Mouse (Mus musculus): Measurements from ENCODE around the gene Igf1. TPM values are rescaled to one million over a fixed set of nuclear protein-coding genes. Genes with fewer than 3 reads are reported as not detected.

The Igf1 gene
- polyA plus RNA-seq, 1 experiment: 7.9 TPM

DNA sequence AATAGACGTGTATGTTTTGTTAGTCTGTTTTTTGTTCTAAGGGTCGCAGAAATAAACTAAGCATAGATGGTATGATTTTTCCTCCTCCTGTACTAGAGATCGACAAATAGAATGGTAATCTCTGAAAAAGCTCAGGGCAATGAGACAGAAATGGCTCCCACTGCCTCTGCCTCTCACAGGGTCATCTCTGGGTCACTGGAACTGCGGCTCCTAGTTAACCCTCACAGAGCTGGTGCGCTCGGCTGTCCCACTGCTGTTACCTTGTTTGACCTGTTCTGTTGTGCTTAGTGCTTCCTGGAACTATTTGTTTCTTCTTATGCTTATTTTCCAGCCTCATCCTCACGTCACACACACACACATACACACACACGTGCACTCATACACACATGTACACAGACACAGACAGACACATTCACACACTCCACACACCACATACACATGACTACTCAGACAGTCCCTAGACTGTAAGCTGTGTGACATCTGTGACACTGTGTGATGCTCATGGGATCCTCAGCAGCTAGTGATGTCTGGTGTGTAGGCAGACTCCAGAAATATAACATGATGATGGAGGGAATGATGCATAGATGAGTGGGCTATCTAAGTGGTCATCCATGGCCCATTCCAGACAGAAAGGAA lies 13.0 kb upstream of the Igf1 start:
- TF ChIP-seq POLR2A (IDR thresholded peaks at IDR 0.05; ENCODE audit: borderline replicate concordance, extremely low read depth, insufficient read depth, insufficient read length, poor library complexity, severe bottlenecking): no peak
- no peak for TF ChIP-seq CTCF (IDR thresholded peaks at IDR 0.05; ENCODE audit: borderline replicate concordance, extremely low read depth, insufficient read depth, insufficient read length)
- DNase-seq (ENCODE audit: low read depth): no peak

DNA sequence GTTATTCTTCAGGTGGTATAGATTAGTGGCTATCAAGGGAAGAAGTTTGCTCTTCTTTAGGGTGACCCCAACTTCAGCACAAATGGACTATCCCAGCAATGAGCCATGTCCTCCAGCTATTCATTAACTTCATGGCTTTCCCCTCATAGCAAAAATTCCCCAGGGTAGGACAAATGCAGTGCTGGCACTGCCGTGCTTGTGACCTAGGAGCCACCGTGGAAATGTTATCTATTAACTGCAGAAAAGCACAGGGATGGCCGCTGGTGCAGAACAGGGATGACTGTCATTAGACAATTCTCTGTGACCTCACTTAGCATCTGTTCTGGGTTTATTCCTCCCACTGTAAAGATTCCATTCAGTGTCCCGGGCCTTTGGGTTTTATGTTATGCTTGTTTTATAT lies 10.2 kb upstream of the Igf1 start:
- DNase-seq (ENCODE audit: low read depth): no peak
- TF ChIP-seq CTCF (IDR thresholded peaks at IDR 0.05; ENCODE audit: borderline replicate concordance, extremely low read depth, insufficient read depth, insufficient read length): no peak
- no peak for TF ChIP-seq POLR2A (IDR thresholded peaks at IDR 0.05; ENCODE audit: borderline replicate concordance, extremely low read depth, insufficient read depth, insufficient read length, poor library complexity, severe bottlenecking)

DNA sequence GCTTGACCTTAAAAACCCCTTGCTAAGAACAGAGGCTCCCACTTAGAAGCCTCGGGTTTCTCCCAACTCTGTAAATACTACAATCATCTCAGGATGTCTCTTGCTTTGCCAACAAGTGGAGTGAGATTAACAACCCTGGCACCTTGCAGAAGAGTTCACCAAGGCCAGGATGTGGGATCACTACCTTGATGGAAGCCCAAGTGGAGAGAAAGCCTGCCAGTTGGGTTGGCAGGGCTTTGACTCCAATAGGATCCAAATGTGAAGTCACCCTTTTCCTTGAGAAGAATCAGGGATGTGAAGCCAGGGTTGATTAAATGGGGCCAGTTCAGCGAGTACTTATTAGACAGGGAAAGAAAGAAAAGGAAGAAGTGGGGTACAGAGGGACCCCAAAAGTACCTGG lies 9.6 kb upstream of the Igf1 start:
- DNase-seq (ENCODE audit: low read depth): no peak
- no peak for TF ChIP-seq CTCF (IDR thresholded peaks at IDR 0.05; ENCODE audit: borderline replicate concordance, extremely low read depth, insufficient read depth, insufficient read length)

- TF ChIP-seq POLR2A (IDR thresholded peaks at IDR 0.05; ENCODE audit: borderline replicate concordance, extremely low read depth, insufficient read depth, insufficient read length, poor library complexity, severe bottlenecking) (no peak), CTCF (IDR thresholded peaks at IDR 0.05; ENCODE audit: borderline replicate concordance, extremely low read depth, insufficient read depth, insufficient read length) (no peak)
- DNase-seq (ENCODE audit: low read depth): no peak
Observed at GRCm38 (mm10) chr10:87851492-87851891, 6.6 kb upstream of the Igf1 start.

DNA sequence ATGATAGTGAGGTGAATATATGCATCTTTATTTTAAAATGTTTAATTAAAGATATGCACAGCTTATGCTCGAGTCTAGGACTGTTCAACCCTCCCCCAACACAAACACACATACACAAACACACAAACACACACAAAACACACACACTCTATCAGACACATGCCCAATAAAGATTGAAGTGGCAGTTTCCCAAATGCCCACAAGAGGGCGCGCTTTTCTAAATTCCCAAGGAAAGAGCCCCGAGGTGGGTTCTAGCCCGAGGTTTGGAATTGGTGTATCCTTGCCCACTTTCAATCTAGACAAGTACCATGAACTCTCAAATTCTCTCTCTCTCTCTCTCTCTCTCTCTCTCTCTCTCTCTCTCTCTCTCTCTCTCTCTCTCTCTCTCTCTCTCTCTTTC lies 3.7 kb upstream of the Igf1 start:
- peak; percentile 65 for DNase-seq (ENCODE audit: low read depth)
- no peak for TF ChIP-seq POLR2A (IDR thresholded peaks at IDR 0.05; ENCODE audit: borderline replicate concordance, extremely low read depth, insufficient read depth, insufficient read length, poor library complexity, severe bottlenecking)
- TF ChIP-seq CTCF (IDR thresholded peaks at IDR 0.05; ENCODE audit: borderline replicate concordance, extremely low read depth, insufficient read depth, insufficient read length): peak; percentile 83

GRCm38 (mm10) chr10:87855423-87856122 lies 2.5 kb upstream of the Igf1 start:
- no peak for TF ChIP-seq POLR2A (IDR thresholded peaks at IDR 0.05; ENCODE audit: borderline replicate concordance, extremely low read depth, insufficient read depth, insufficient read length, poor library complexity, severe bottlenecking)
- no peak for DNase-seq (ENCODE audit: low read depth)

DNA sequence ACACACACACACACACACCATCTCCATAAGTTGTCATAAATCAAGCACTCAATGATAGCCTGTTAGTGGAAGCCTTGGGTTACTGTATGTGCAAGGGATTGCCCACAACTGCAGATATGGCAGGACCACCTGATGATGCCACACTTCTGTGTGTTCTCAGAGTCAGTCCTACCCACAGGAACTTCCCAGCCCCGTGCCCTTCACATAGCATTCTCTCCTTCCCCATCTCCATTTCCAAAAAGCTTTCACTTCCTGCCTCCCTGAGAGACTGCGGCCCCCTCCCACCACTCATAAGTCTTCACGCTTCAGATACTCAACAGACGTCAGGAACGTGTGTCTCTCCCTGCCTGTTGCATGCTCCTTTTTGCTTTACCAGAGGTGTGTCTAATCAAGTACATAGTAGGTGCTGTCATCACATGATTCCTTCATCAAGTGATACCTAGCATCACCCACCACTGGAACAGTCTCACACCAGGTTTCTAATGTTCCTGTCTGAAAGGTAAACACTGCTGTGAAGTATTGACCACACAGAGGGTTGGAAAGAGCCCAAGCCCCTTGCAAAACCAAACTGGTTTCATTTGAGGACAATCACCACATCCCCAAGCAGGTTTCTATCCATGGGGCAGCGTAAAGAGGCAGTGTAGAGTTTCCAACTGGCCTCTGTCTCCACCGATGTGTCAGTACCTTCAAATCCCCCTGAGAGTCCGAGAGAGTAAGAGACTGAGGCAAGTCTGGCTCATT lies 680 bp upstream of the Igf1 start:
- no peak for DNase-seq (ENCODE audit: low read depth)
- TF ChIP-seq CTCF (IDR thresholded peaks at IDR 0.05; ENCODE audit: borderline replicate concordance, extremely low read depth, insufficient read depth, insufficient read length): no peak
- TF ChIP-seq POLR2A (IDR thresholded peaks at IDR 0.05; ENCODE audit: borderline replicate concordance, extremely low read depth, insufficient read depth, insufficient read length, poor library complexity, severe bottlenecking): no peak

- no peak for TF ChIP-seq POLR2A (IDR thresholded peaks at IDR 0.05; ENCODE audit: borderline replicate concordance, extremely low read depth, insufficient read depth, insufficient read length, poor library complexity, severe bottlenecking)
- TF ChIP-seq CTCF (IDR thresholded peaks at IDR 0.05; ENCODE audit: borderline replicate concordance, extremely low read depth, insufficient read depth, insufficient read length): no peak
Observed at GRCm38 (mm10) chr10:87858939-87859338, 874 bp downstream of the Igf1 start.

DNA sequence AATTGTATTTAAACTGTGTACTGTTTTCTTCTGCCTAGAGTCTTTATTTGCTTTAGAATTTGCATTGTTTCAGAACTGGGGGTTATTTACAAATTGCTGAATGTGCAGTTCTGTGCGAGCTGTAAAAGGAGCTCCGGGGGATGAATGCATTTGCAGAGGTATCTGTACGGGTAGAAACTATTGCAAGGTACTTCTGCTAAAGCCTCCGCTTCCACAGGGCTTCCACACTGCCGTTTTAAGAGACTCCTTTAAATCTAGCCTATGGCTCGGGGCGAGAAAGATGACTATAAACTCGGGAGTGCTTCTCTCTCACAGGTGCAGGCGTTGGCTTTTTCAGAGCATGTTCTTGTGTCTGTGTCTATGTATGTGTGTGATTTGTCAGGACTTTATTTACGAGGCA lies 1.4 kb downstream of the Igf1 start:
- DNase-seq (ENCODE audit: low read depth): peak; percentile 51
- TF ChIP-seq CTCF (IDR thresholded peaks at IDR 0.05; ENCODE audit: borderline replicate concordance, extremely low read depth, insufficient read depth, insufficient read length): no peak
- TF ChIP-seq POLR2A (IDR thresholded peaks at IDR 0.05; ENCODE audit: borderline replicate concordance, extremely low read depth, insufficient read depth, insufficient read length, poor library complexity, severe bottlenecking): no peak

More at GRCm38 (mm10) chr10:87858939-87859338, 874 bp downstream of the Igf1 start:
- peak; percentile 45 for DNase-seq (ENCODE audit: low read depth)

DNA sequence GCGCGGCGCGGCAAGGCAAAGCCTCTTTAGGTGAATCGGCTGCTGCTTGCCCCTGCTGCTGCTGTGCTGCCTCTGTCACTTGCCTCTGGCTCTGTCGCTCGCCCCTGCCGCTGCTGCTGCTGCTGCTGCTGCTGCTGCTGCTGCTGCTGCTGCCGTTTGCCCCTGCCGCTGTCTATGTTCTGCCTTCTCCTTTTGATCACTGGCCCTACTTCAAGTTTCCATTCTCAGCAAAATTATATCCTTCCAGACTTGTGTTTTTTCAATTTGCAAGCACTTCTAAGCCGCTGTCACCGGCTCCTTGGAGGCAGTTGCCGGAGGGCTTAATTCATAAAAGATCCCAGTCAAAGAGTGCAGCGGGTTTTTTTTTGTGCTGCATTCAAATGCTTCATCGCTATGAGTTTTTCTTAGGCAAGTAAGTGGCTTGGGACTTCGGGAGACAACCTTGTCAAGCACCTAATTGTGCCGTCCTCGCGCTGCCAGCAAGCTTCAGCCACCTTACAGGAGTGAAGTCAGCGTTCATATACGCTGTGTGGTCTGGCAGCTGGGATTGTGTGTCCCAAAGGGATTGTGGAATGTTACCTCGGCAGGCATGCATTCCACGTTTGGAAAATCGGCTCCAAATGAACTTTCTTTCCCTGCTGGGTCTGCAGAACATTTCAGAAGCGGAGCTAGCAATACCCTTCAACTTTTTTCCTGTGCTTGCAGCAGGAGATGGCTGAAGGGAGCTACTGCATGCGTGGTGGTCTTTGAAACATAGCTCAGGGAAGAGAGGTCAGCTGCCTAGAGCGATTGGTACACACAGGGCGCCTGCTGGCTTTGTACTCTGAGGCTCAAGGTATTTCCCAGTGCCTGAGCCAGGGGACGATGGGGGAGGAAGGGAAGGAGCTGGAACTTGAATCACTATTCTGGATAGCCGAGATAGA lies 2.4 kb downstream of the Igf1 start:
- DNase-seq (ENCODE audit: low read depth): peak; percentile 79
- no peak for TF ChIP-seq POLR2A (IDR thresholded peaks at IDR 0.05; ENCODE audit: borderline replicate concordance, extremely low read depth, insufficient read depth, insufficient read length, poor library complexity, severe bottlenecking)
- no peak for TF ChIP-seq CTCF (IDR thresholded peaks at IDR 0.05; ENCODE audit: borderline replicate concordance, extremely low read depth, insufficient read depth, insufficient read length)

DNA sequence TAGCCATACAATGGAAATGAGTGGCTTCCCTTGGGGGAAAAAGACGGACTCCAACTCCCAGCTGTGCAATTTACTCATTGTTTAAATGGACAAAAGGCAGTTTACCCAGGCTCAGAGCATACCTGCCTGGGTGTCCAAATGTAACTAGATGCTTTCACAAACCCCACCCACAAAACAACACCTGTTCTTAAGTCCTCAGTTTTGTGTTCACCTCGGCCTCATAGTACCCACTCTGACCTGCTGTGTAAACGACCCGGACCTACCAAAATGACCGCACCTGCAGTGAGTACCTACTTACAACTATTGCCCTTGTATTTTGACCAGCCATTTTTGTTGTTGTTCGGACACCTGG lies 3.0 kb downstream of the Igf1 start:
- no peak for TF ChIP-seq CTCF (IDR thresholded peaks at IDR 0.05; ENCODE audit: borderline replicate concordance, extremely low read depth, insufficient read depth, insufficient read length)
- no peak for TF ChIP-seq POLR2A (IDR thresholded peaks at IDR 0.05; ENCODE audit: borderline replicate concordance, extremely low read depth, insufficient read depth, insufficient read length, poor library complexity, severe bottlenecking)
- DNase-seq (ENCODE audit: low read depth): no peak
